Mouse (Mus musculus) adrenal gland, postnatal 4 days (tissue): Measurements from ENCODE around the gene Nras. TPM values are rescaled to one million over a fixed set of nuclear protein-coding genes. Genes with fewer than 3 reads are reported as not detected.
A peak's percentile ranks its signal among the peaks of the same experiment; 100 is the strongest.

Source experiments
- DNase-seq, 2 experiments: peaks; one replicate each; pipeline ENCODE4 v3.0.0; 2021 to 2022; ENCODE audit warnings: low spot score in 2 of 2, mixed read lengths in 2 of 2
- total RNA-seq, 2 experiments: library from RNA; stranded (reverse); gene quantifications; 2 replicates each; pipeline ENCODE4 v1.2.3; 2021

The Nras gene
- total RNA-seq, 2 experiments from 2014 or later = 105 to 109 TPM

DNA sequence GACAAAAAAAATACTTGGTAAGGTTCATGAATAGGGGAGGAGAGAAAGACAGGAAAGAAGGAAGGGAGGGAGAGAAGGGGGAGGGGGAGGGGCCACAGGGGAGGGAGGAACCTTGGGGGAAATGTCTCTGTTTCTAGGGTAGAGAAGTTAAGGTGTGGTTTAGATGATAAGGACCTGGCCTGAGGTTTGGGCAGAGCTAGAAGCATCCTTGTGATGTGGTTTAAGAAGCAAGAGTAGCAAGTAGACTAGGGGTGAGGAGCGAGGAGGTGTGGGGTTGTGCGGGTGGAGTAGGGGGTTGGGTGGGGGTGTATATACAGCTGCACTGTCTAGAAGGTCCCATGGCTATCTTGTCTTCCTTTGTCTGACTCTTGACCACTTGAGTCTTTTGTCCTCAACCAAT is 33.7 kb downstream of the Nras start:
- no peak for DNase-seq

- no peak for DNase-seq
Measured at GRCm38 (mm10) chr3:103098662-103099061, 40.6 kb downstream of the Nras start.

- no peak for DNase-seq
Measured at GRCm38 (mm10) chr3:103099667-103100066, 41.6 kb downstream of the Nras start.

DNA sequence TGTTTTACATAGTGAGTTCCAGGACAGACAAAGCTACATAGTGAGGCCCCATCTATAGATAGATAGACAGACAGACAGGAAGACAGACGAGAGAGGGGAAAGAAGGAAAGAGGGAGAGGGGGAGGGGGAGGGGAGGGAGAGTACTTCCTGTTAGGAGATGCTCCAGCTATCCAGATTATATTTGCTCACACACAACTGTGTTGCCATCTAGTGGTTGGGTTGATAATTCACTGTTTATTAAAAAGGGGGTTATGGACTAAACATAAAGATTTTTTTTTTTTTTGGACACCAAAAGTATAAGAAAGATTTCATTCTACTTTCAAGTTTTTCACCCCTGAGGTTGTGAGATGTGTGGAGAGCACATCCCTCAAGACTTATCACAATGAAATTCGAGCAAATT is 42.6 kb downstream of the Nras start:
- DNase-seq = no peak

DNA sequence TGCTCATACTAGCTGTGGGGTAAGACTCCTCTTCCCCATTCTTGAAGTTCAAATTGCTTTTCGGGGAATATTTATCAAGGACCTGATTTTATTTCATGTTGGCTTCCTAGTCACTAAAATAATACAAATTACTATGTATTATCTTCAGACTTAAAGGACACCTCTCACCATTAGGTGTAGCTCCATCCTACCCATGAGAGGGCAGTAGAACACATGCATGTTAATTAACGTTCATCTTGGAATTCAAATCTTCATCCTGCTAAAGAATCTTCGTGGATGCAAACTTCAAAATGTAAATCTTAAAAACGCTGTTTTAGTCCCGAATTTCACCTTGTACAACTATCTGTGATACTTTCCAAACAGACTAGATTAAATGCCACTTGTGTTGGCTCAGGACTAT is 43.1 kb downstream of the Nras start:
- DNase-seq = no peak

DNA sequence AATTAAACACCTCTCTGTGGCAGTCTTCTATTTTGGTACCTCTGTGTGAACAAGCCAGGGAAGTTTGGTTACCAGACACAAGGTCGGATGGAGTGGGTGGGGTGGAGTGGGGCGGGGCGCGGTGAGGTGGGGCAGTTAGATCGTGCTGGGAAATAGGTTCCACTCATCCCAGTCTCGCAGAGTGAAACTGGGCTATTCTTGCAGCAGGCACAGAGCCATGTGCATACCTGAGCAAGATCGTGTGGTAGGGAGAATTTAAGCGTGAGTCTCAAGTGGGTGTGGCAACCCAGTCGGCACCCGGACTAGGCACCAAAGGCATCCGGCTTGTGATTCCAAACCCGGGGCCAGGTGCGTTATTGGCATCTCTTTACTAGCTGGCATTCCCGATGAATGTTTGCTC is 43.8 kb downstream of the Nras start:
- no peak for DNase-seq

- peak; percentile 91 to 92 for DNase-seq
Measured at GRCm38 (mm10) chr3:103102454-103103390, 44.6 kb downstream of the Nras start, which contains the start of gene Dennd2c. Gene Dennd2c, plus strand, starts transcription at chr3:103102604.

- DNase-seq = no peak
Measured at GRCm38 (mm10) chr3:103107565-103108240, 49.6 kb downstream of the Nras start.

DNA sequence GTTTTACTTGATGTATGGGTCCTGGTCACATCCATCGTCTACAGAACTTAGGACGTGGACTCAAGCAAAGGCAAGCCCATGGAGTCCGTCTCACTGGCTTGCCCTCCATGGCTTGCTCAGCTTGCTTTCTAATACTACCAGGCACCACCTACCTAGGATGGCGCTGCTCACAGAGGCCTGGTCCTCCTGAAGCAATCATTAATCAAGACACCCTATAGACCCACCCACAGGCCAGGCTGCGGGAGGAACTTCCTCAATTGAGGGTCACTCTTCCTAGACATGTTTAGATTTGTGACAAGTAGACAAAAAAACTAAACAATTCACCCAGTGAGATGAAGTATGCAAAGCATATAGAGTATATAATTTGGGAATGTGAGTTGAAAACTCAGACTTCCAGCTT is 54.1 kb downstream of the Nras start:
- no peak for DNase-seq

Other genes starting within 250 kb of the Nras start
- gene Sycp1, start 122.2 kb upstream of the Nras start, total RNA-seq = under 1 TPM in 1 of 2 experiments, not detected in 1; 0.56 TPM
- gene Nr1h5, start 94.2 kb upstream of the Nras start, total RNA-seq = under 1 TPM in 1 of 2 experiments, not detected in 1; 0.48 TPM
- gene Sike1, start 62.6 kb upstream of the Nras start, total RNA-seq = 100 to 1,000 TPM in 1 of 2 experiments, 10 to 100 TPM in 1; 96.7 to 105 TPM
- 100 to 1,000 TPM; 337 to 354 TPM for gene Csde1, start 37.9 kb upstream of the Nras start, total RNA-seq
- gene Ampd1, start 15.7 kb downstream of the Nras start, total RNA-seq = 1 to 10 TPM; 3.4 to 7.6 TPM
- gene Dennd2c, start 44.3 kb downstream of the Nras start, total RNA-seq = 1 to 10 TPM; 3.1 to 3.8 TPM
- gene Bcas2, start 113.4 kb downstream of the Nras start, total RNA-seq = 10 to 100 TPM; 66.8 to 75.5 TPM
- 10 to 100 TPM; 44.2 to 50.2 TPM for gene Trim33, start 221.0 kb downstream of the Nras start, total RNA-seq